Mouse (Mus musculus) heart, adult 8-10 months (tissue): ENCODE results near the gene Atp10b. TPM values are rescaled to one million over a fixed set of nuclear protein-coding genes. Genes with fewer than 3 reads are reported as not detected.

Source experiments
- total RNA-seq, 4 experiments: library from RNA; stranded (reverse); gene quantifications; 2 replicates each; pipeline ENCODE4 v1.2.4; 2022

Atp10b gene
- total RNA-seq, 4 experiments from 2014 or later, result 0.03 TPM; not detected in 2

Other genes with a start within 250 kb of the Atp10b start
- gene Gm9972, start 114.1 kb upstream of the Atp10b start, total RNA-seq, result not detected